Mouse (Mus musculus): ENCODE measurements at regions not wholly inside any gene's neighbourhood (a gene's known extent, or its start where the extent isn't known, plus 50 kb on each side); places are given as distances from the start of the nearest gene placed in this dataset.

DNA sequence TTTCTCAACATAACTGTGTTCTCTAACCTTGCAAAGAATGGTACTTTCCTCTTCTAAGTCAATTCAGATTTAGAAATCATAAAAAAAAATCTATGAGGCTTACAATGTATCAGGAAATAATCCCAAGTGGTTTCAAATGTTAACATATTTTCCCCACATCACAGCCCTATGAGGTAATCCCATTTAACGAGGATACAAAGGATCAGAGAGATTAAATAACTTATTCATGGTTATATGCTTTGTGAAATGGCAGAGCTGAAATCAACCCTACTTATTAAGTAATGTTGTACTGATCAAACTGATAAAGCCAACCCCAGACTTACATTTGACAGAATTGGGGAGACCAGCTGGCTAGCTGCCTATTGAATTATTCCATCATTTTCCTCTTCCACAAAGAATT is 614.4 kb downstream of the Ntrk3 start:
- TF ChIP-seq SMC3 (IDR thresholded peaks at IDR 0.05; ENCODE audit: low read depth, low read length) (no peak), MAZ (IDR thresholded peaks at IDR 0.05; ENCODE audit: low read depth, low read length) (no peak), EP300 (IDR thresholded peaks at IDR 0.05; ENCODE audit: low read length) (no peak), CTCF (conservative IDR thresholded peaks at IDR 0.05 in 1 of 2, IDR thresholded peaks at IDR 0.05 in 1 of 2; ENCODE audit: low read depth in 2 of 2, low read length in 2 of 2) (no peak), POLR2AphosphoS2 (IDR thresholded peaks at IDR 0.05; ENCODE audit: low read depth, low read length) (no peak), RAD21 (IDR thresholded peaks at IDR 0.05; ENCODE audit: low read depth, low read length) (no peak), ZKSCAN1 (IDR thresholded peaks at IDR 0.05; ENCODE audit: borderline replicate concordance, low read depth, low read length) (no peak), HCFC1 (IDR thresholded peaks at IDR 0.05; ENCODE audit: low read depth, low read length) (no peak), MAX (IDR thresholded peaks at IDR 0.05; ENCODE audit: low read length) (no peak), ETS1 (conservative IDR thresholded peaks at IDR 0.05; ENCODE audit: low read depth, low read length) (no peak), MXI1 (IDR thresholded peaks at IDR 0.05; ENCODE audit: low read depth, low read length) (no peak), SIN3A (IDR thresholded peaks at IDR 0.05; ENCODE audit: low read length) (no peak), POLR2A (IDR thresholded peaks at IDR 0.05; ENCODE audit: low read depth, low read length) (no peak)
